ENCODE assay signal across 20 mouse cellular contexts in the genomic region with DNA sequence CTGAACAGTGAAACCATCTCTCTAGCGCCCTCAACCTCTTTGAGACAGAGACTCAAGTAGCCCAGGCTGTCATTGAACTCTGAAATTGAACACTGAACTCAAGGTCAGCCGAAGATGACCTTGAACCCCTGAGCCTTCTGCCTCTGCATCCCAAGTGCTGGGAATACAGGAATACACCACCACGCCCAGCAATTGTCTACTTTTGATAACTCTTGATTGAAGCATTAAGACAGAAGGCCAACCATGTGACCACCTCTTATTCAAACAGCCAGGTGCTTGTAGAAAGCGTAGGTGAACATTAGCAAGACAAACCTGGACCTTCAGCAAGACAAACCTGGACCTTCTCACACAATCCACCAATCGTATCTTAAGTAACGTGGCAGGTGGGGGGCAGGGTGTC. TPM values are rescaled to one million over a fixed set of nuclear protein-coding genes. Genes with fewer than 3 reads are reported as not detected.
"Had no signal": no experiment of that assay in that cellular context is flagged by ENCODE, and none has a peak within 500 bp of the region (broad histone marks: within the 10 kb centered on the region; RNA-seq: fewer than 3 reads in every experiment).

No protein-coding gene starts in this region.

- ATAC-seq: lung, postnatal 0 days; midbrain, embryonic 13.5 days; midbrain, embryonic 15.5 days had no signal

- DNase-seq: lung, adult 2 months; lung, postnatal 14 days; lung, postnatal 36 days; right cerebral cortex, postnatal 14 days; thymus, adult 2 months; thymus, postnatal 25 days; thymus, postnatal 4 days had no signal

- H3K4me1 ChIP-seq: midbrain, embryonic 13.5 days; midbrain, embryonic 15.5 days; neural tube, embryonic 12.5 days had no signal

- H3K9me3 ChIP-seq: lung, embryonic 15.5 days; midbrain, embryonic 13.5 days; midbrain, embryonic 15.5 days; neural tube, embryonic 12.5 days; stomach, embryonic 15.5 days had no signal

- H3K27ac ChIP-seq: lung, embryonic 15.5 days; macrophage; midbrain, embryonic 13.5 days; midbrain, embryonic 15.5 days; neural tube, embryonic 12.5 days; stomach, embryonic 15.5 days; stomach, postnatal 0 days had no signal

- H3K36me3 ChIP-seq: lung, embryonic 15.5 days; midbrain, embryonic 13.5 days; midbrain, embryonic 15.5 days; neural tube, embryonic 12.5 days; stomach, embryonic 15.5 days had no signal

- H3K9ac ChIP-seq: lung, embryonic 15.5 days; midbrain, embryonic 13.5 days; midbrain, embryonic 15.5 days; neural tube, embryonic 12.5 days; stomach, embryonic 15.5 days had no signal

- H3K27me3 ChIP-seq: lung, embryonic 15.5 days; midbrain, embryonic 13.5 days; midbrain, embryonic 15.5 days; neural tube, embryonic 12.5 days; stomach, embryonic 15.5 days had no signal

- H3K4me3 ChIP-seq: lung, embryonic 15.5 days; megakaryocyte, embryonic 14.5 days; midbrain, embryonic 13.5 days; midbrain, embryonic 15.5 days; neural tube, embryonic 12.5 days; stomach, embryonic 15.5 days had no signal

RNA-seq across cellular contexts. Expression of a gene that starts 18.8 kb away (rescaled TPM):
- polyA plus RNA-seq: lung, embryonic 15.5 days; lung, postnatal 0 days; macrophage had no signal

RNA-seq across cellular contexts. Expression of a gene that starts 36.9 kb away (rescaled TPM):
- polyA plus RNA-seq: lung, embryonic 15.5 days; lung, postnatal 0 days; macrophage; midbrain, postnatal 0 days; neural tube, embryonic 14.5 days; testis, adult 2 months; urinary bladder, adult 2 months had no signal

RNA-seq across cellular contexts. Expression of a gene that starts 57.4 kb away (rescaled TPM):
- polyA plus RNA-seq: macrophage had no signal
